Comparison of ENCODE assay signal across 26 mouse cellular contexts in genomic region chr5:65319176-65319575, GRCm38 (mm10). TPM values are rescaled to one million over a fixed set of nuclear protein-coding genes. Genes with fewer than 3 reads are reported as not detected.
A peak's percentile ranks its signal among the peaks of the same experiment; 100 is the strongest.
DNase-seq lines count a peak whose midpoint lies in the region.
"Had no signal": no experiment of that assay in that cellular context is flagged by ENCODE, and none has a peak within 500 bp of the region (broad histone marks: within the 10 kb centered on the region; RNA-seq: fewer than 3 reads in every experiment).

No protein-coding gene starts in this region.

- 85% methylated on average over 9 of the region's 9 CpGs for WGBS in heart, embryonic 10.5 days

- H3K27ac ChIP-seq in heart, embryonic 10.5 days: no peak overlapping the region
- H3K27ac ChIP-seq: embryonic facial prominence, embryonic 10.5 days; embryonic facial prominence, embryonic 13.5 days; forebrain, embryonic 12.5 days; heart, embryonic 15.5 days; hindbrain, embryonic 15.5 days had no signal

- no peaks in the 10 kb centered on the region for H3K4me1 ChIP-seq in heart, embryonic 10.5 days
- H3K4me1 ChIP-seq: embryonic facial prominence, embryonic 13.5 days; forebrain, embryonic 12.5 days; heart, embryonic 12.5 days; hindbrain, embryonic 15.5 days had no signal

- no peak overlapping the region for H3K4me3 ChIP-seq in heart, embryonic 10.5 days
- H3K4me3 ChIP-seq: embryonic facial prominence, embryonic 10.5 days; embryonic facial prominence, embryonic 13.5 days; erythroblast, embryonic 14.5 days; forebrain, embryonic 12.5 days; heart, embryonic 12.5 days; heart, embryonic 15.5 days; hindbrain, embryonic 15.5 days had no signal

- peaks cover 48% of the 10 kb centered on the region for H3K36me3 ChIP-seq in heart, embryonic 10.5 days

- no peaks in the 10 kb centered on the region for H3K9me3 ChIP-seq in heart, embryonic 10.5 days
- H3K9me3 ChIP-seq: embryonic facial prominence, embryonic 10.5 days; embryonic facial prominence, embryonic 13.5 days; forebrain, embryonic 12.5 days; heart, embryonic 12.5 days; heart, embryonic 15.5 days; hindbrain, embryonic 15.5 days had no signal

- no peaks in the 10 kb centered on the region for H3K27me3 ChIP-seq in heart, embryonic 10.5 days (ENCODE audit: insufficient read depth, poor library complexity, severe bottlenecking)
- H3K27me3 ChIP-seq: embryonic facial prominence, embryonic 13.5 days; forebrain, embryonic 12.5 days; heart, embryonic 12.5 days; heart, embryonic 15.5 days; hindbrain, embryonic 15.5 days had no signal

- DNase-seq in heart, embryonic 10.5 days (ENCODE audit: low spot score): peak; percentile 41
- no peak for DNase-seq in heart, postnatal 4 days
- DNase-seq in adrenal gland, adult 8-10 months: peak; percentile 39
- DNase-seq in adrenal gland, postnatal 10 days: peak; percentile 33
- peak; percentile 54 to 60 for DNase-seq in adrenal gland, postnatal 36 days
- no peak for DNase-seq in gastrocnemius, postnatal 25 days
- DNase-seq: cerebellum, adult 11 months; cerebellum, adult 2 months; cerebellum, adult 9-11 months; cerebellum, postnatal 25 days; embryo, embryonic 11 days; gastrocnemius, postnatal 10 days; heart, adult 11 months; heart, postnatal 10 days; heart, postnatal 36 days; kidney, adult 2 months had no signal

RNA-seq across cellular contexts. Expression of gene Rfc1, which starts 16.3 kb away (rescaled TPM):
- 62.2 and 68.1 TPM in 2 replicates for polyA plus RNA-seq in heart, embryonic 10.5 days (2016; fragmentation: Nextera tagmentation; extraction: Ambion mirVana)
- 10 to 100 TPM; 36.9 to 37.7 TPM for total RNA-seq in heart, postnatal 4 days (2021)
- total RNA-seq in adrenal gland, adult 8-10 months (2022): 10 to 100 TPM; 49.3 to 58.4 (median 53.8) TPM
- 10 to 100 TPM; 47.7 to 50.2 TPM for total RNA-seq in adrenal gland, postnatal 10 days (2021)
- total RNA-seq in adrenal gland, postnatal 36 days (2021): 10 to 100 TPM; 42.2 to 51.1 TPM
- 10 to 100 TPM; 18.3 to 20.5 TPM for total RNA-seq in gastrocnemius, postnatal 25 days (2021)

RNA-seq across cellular contexts. Expression of gene Klb, which starts 28.9 kb away (rescaled TPM):
- polyA plus RNA-seq in heart, embryonic 10.5 days (2016; fragmentation: Nextera tagmentation; extraction: Ambion mirVana): 0.18 and 2.8 TPM in 2 replicates
- under 1 TPM; 0.31 to 0.47 TPM for total RNA-seq in heart, postnatal 4 days (2021)
- 1 to 10 TPM in 3 of 4 experiments, under 1 TPM in 1; 0.80 to 6.0 (median 4.5) TPM for total RNA-seq in adrenal gland, adult 8-10 months (2022)
- total RNA-seq in adrenal gland, postnatal 10 days (2021): 10 to 100 TPM; 19.4 to 19.9 TPM
- 1 to 10 TPM; 8.4 to 9.6 TPM for total RNA-seq in adrenal gland, postnatal 36 days (2021)
- total RNA-seq in gastrocnemius, postnatal 25 days (2021): under 1 TPM; 0.18 to 0.64 TPM
- total RNA-seq: MEL had no signal
- polyA plus RNA-seq: CD4-positive, CD25-positive, alpha-beta regulatory T cell, adult 4 months; embryonic facial prominence, embryonic 10.5 days; heart, embryonic 15.5 days; hindbrain, embryonic 11.5 days had no signal

Comparison
In these comparisons a context has a peak if more than half of its experiments do, and no peak if none do; other contexts are left out.
1. DNase-seq: peak in heart, embryonic 10.5 days (single experiment), adrenal gland, adult 8-10 months (single experiment), adrenal gland, postnatal 10 days (single experiment) and adrenal gland, postnatal 36 days (2 of 2); none in heart, postnatal 4 days (single experiment) and gastrocnemius, postnatal 25 days (single experiment).